Comparison of ENCODE assay signal across 27 mouse cellular contexts in the genomic region with DNA sequence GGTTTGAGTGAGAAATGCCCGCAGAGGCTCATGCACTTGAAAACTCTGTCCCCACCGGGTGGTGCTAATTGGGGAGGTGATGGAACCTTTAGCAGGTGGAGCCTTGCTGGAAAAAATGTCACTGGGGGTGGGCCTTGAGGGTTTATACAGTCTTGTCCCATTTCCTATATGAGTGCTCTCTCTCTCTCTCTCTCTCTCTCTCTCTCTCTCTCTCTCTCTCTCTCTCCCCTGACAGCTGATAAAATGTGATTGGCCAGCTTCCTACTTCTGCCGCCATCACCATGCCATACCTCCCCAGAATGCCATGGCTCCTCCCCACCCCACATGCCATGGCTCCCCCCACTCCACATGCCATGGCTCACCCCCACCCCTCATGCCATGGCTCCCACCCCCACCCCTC. TPM values are rescaled to one million over a fixed set of nuclear protein-coding genes. Genes with fewer than 3 reads are reported as not detected.
DNase-seq lines count a peak whose midpoint lies in the region; ATAC-seq and TF ChIP-seq lines count a peak whose summit lies in the region.
"Had no signal": no experiment of that assay in that cellular context is flagged by ENCODE, and none has a peak within 500 bp of the region (broad histone marks: within the 10 kb centered on the region; RNA-seq: fewer than 3 reads in every experiment).

No protein-coding gene starts in this region.

- TF ChIP-seq EP300 in MEL (IDR thresholded peaks at IDR 0.05; ENCODE audit: low read depth in 1 of 2, low read length in 2 of 2), result no peak

- 74% methylated on average over 3 of the region's 3 CpGs for WGBS in forebrain, embryonic 10.5 days
- WGBS in forebrain, embryonic 11.5 days, result 62% methylated on average over 3 of the region's 3 CpGs

- no peak for ATAC-seq in megakaryocyte, adult 5-6 weeks (ENCODE audit: poor library complexity, severe bottlenecking)
- ATAC-seq in common myeloid progenitor, adult 5-6 weeks (replicated peaks; ENCODE audit: low read depth, poor library complexity, severe bottlenecking), result peak; percentile 16; the same call in 1 of the 2 replicates
- ATAC-seq in forebrain, embryonic 11.5 days (replicated peaks; ENCODE audit: low FRiP score), result no peak
- ATAC-seq: activated CD4-positive, CD25-positive, alpha-beta regulatory T cell, adult 4 months; CD4-positive, CD25-positive, alpha-beta regulatory T cell, adult 4 months; Patski had no signal

- TF ChIP-seq POLR2A in MEL (IDR thresholded peaks at IDR 0.05; ENCODE audit: control insufficient read depth in 1 of 2, insufficient read depth in 1 of 2, low read depth in 1 of 2, low read length in 2 of 2, poor library complexity in 1 of 2), result no peak

- H3K27me3 ChIP-seq in megakaryocyte, embryonic 14.5 days (replicated peaks), result peaks cover 4% of the 10 kb centered on the region
- 0 out of 4 replicates have a peak, but pooled peaks cover 0 to 2% of the 10 kb centered on the region in 2 experiments for H3K27me3 ChIP-seq in MEL (ENCODE audit: control insufficient read depth in 1 of 2, insufficient read depth in 2 of 2, low read length in 2 of 2)
- H3K27me3 ChIP-seq in forebrain, embryonic 10.5 days (ENCODE audit: poor library complexity, severe bottlenecking), result no peaks in the 10 kb centered on the region
- H3K27me3 ChIP-seq in forebrain, embryonic 11.5 days (ENCODE audit: control insufficient read depth, insufficient read depth, low read length), result no peaks in the 10 kb centered on the region
- H3K27me3 ChIP-seq: Patski had no signal

- H3K36me3 ChIP-seq in megakaryocyte, embryonic 14.5 days (replicated peaks; ENCODE audit: low read length), result no peaks in the 10 kb centered on the region
- no peaks in the 10 kb centered on the region for H3K36me3 ChIP-seq in MEL (ENCODE audit: control insufficient read depth in 1 of 2, insufficient read depth in 2 of 2, low read length in 2 of 2)
- no peaks in the 10 kb centered on the region for H3K36me3 ChIP-seq in forebrain, embryonic 10.5 days (replicated peaks)
- H3K36me3 ChIP-seq in forebrain, embryonic 11.5 days (ENCODE audit: control insufficient read depth, insufficient read depth, low read length), result no peaks in the 10 kb centered on the region
- H3K36me3 ChIP-seq: G1E had no signal

- DNase-seq in MEL (ENCODE audit: low read depth, low spot score), result no peak
- no peak for DNase-seq in forebrain, embryonic 10.5 days (ENCODE audit: extremely low spot score, low spot score)
- DNase-seq in forebrain, embryonic 11.5 days (ENCODE audit: low spot score), result no peak
- DNase-seq: adrenal gland, adult 2 months; adrenal gland, adult 8-10 months; adrenal gland, postnatal 10 days; adrenal gland, postnatal 14 days; adrenal gland, postnatal 25 days; adrenal gland, postnatal 36 days; B cell, adult 2 months; cerebellum, adult 11 months; cerebellum, adult 11-12 months; cerebellum, adult 18-20 months; cerebellum, adult 2 months had no signal

- H3K79me2 ChIP-seq in MEL (ENCODE audit: control insufficient read depth, insufficient read depth, low read length, poor library complexity), result no peaks in the 10 kb centered on the region

- no peak overlapping the region for H3K4me2 ChIP-seq in forebrain, embryonic 11.5 days (ENCODE audit: low read depth, low read length, severe bottlenecking)

- peaks cover 17% of the 10 kb centered on the region for H3K4me1 ChIP-seq in megakaryocyte, embryonic 14.5 days
- no peaks in the 10 kb centered on the region for H3K4me1 ChIP-seq in MEL (ENCODE audit: control insufficient read depth in 1 of 2, insufficient read depth in 2 of 2, low read length in 2 of 2)
- no peaks in the 10 kb centered on the region for H3K4me1 ChIP-seq in forebrain, embryonic 10.5 days
- no peaks in the 10 kb centered on the region for H3K4me1 ChIP-seq in forebrain, embryonic 11.5 days (replicated peaks; ENCODE audit: control insufficient read depth, insufficient read depth, low read length)

- H3K9ac ChIP-seq in MEL (ENCODE audit: control insufficient read depth, low read depth, low read length, poor library complexity, severe bottlenecking), result no peak overlapping the region
- no peak overlapping the region for H3K9ac ChIP-seq in forebrain, embryonic 11.5 days (ENCODE audit: low read length)

- no peak for TF ChIP-seq CTCF in MEL (IDR thresholded peaks at IDR 0.05 in 2 of 3, conservative IDR thresholded peaks at IDR 0.05 in 1 of 3; ENCODE audit: control insufficient read depth in 1 of 3, insufficient read depth in 1 of 3, low read depth in 2 of 3, low read length in 3 of 3, poor library complexity in 1 of 3, severe bottlenecking in 1 of 3)

- TF ChIP-seq RAD21 in MEL (IDR thresholded peaks at IDR 0.05; ENCODE audit: low read depth, low read length), result no peak

- no peak overlapping the region for H3K27ac ChIP-seq in MEL (ENCODE audit: control insufficient read depth, low read depth, low read length)
- H3K27ac ChIP-seq in forebrain, embryonic 10.5 days, result no peak overlapping the region
- no peak overlapping the region for H3K27ac ChIP-seq in forebrain, embryonic 11.5 days (ENCODE audit: low read depth, low read length)

- H3K9me3 ChIP-seq in megakaryocyte, embryonic 14.5 days, result peaks cover 8% of the 10 kb centered on the region
- H3K9me3 ChIP-seq in MEL (replicated peaks; ENCODE audit: insufficient read depth, low read length), result no peaks in the 10 kb centered on the region
- no peaks in the 10 kb centered on the region for H3K9me3 ChIP-seq in forebrain, embryonic 10.5 days
- no peaks in the 10 kb centered on the region for H3K9me3 ChIP-seq in forebrain, embryonic 11.5 days (ENCODE audit: control insufficient read depth, low read length)
- H3K9me3 ChIP-seq: G1E had no signal

- peak overlapping the region; percentile 75 for H3K4me3 ChIP-seq in megakaryocyte, embryonic 14.5 days (replicated peaks)
- H3K4me3 ChIP-seq in MEL (ENCODE audit: control insufficient read depth in 1 of 2, insufficient read depth in 1 of 2, low read depth in 2 of 2, low read length in 2 of 2), result no peak overlapping the region
- no peak overlapping the region for H3K4me3 ChIP-seq in forebrain, embryonic 10.5 days
- H3K4me3 ChIP-seq in forebrain, embryonic 11.5 days (ENCODE audit: low read depth, low read length), result no peak overlapping the region

RNA-seq across cellular contexts. Expression of a gene that starts 8.5 kb away (rescaled TPM):
- polyA plus RNA-seq in megakaryocyte, embryonic 14.5 days (2012; ENCODE audit: insufficient read depth, low replicate concordance), result 25.4 and 41.5 TPM in 2 replicates
- 98.2 and 102 TPM in 2 replicates for total RNA-seq in megakaryocyte, adult 5-6 weeks (2015)
- total RNA-seq in megakaryocyte, adult 5-6 weeks (2017), result 65.2 and 77.0 TPM in 2 replicates
- total RNA-seq in MEL (2012; rRNA removed), result 85.8 and 96.9 TPM in 2 replicates
- 100 to 1,000 TPM; 187 to 306 TPM for polyA plus RNA-seq in MEL (2012; ENCODE audit: insufficient read depth in 1 of 2, insufficient read length in 2 of 2, low read depth in 1 of 2, low replicate concordance in 2 of 2, missing spikeins in 1 of 2)
- total RNA-seq in common myeloid progenitor, adult 5-6 weeks (2017), result 57.1 and 89.3 TPM in 2 replicates
- 120 and 121 TPM in 2 replicates for polyA plus RNA-seq in forebrain, embryonic 10.5 days (2016; fragmentation: Nextera tagmentation; extraction: Ambion mirVana)
- polyA plus RNA-seq in forebrain, embryonic 11.5 days (2014; fragmentation: Nextera tagmentation; extraction: Ambion mirVana), result 145 and 150 TPM in 2 replicates

RNA-seq across cellular contexts. Expression of a gene that starts 8.7 kb away (rescaled TPM):
- polyA plus RNA-seq in megakaryocyte, embryonic 14.5 days (2012; ENCODE audit: insufficient read depth, low replicate concordance), result not detected in 2 replicates
- total RNA-seq in megakaryocyte, adult 5-6 weeks (2015), result not detected in 2 replicates
- total RNA-seq in megakaryocyte, adult 5-6 weeks (2017), result not detected in 2 replicates
- 0.35 and 2.5 TPM in 2 replicates for total RNA-seq in MEL (2012; rRNA removed)
- 1 to 10 TPM in 1 of 2 experiments, not detected in 1; 2.2 TPM for polyA plus RNA-seq in MEL (2012; ENCODE audit: insufficient read depth in 1 of 2, insufficient read length in 2 of 2, low read depth in 1 of 2, low replicate concordance in 2 of 2, missing spikeins in 1 of 2)
- total RNA-seq in common myeloid progenitor, adult 5-6 weeks (2017), result not detected in 2 replicates
- polyA plus RNA-seq in forebrain, embryonic 10.5 days (2016; fragmentation: Nextera tagmentation; extraction: Ambion mirVana), result not detected in 2 replicates
- not detected in 2 replicates for polyA plus RNA-seq in forebrain, embryonic 11.5 days (2014; fragmentation: Nextera tagmentation; extraction: Ambion mirVana)
- total RNA-seq: adrenal gland, adult 18-20 months; adrenal gland, adult 2 months; adrenal gland, adult 8-10 months; adrenal gland, postnatal 10 days; adrenal gland, postnatal 14 days; adrenal gland, postnatal 25 days; adrenal gland, postnatal 36 days; adrenal gland, postnatal 4 days; CH12.LX; G1E had no signal
- polyA plus RNA-seq: activated CD4-positive, CD25-positive, alpha-beta regulatory T cell, adult 4 months; adrenal gland, adult 2 months; brain, embryonic 14.5 days; C2C12; CD4-positive, CD25-positive, alpha-beta regulatory T cell, adult 4 months; cerebellum, adult 2 months; G1E had no signal

RNA-seq across cellular contexts. Expression of a gene that starts 32.3 kb away (rescaled TPM):
- not detected in 2 replicates for polyA plus RNA-seq in megakaryocyte, embryonic 14.5 days (2012; ENCODE audit: insufficient read depth, low replicate concordance)
- total RNA-seq in megakaryocyte, adult 5-6 weeks (2015), result not detected in 2 replicates
- not detected in 2 replicates for total RNA-seq in megakaryocyte, adult 5-6 weeks (2017)
- not detected in 2 replicates for total RNA-seq in MEL (2012; rRNA removed)
- not detected for polyA plus RNA-seq in MEL (2012; ENCODE audit: insufficient read depth in 1 of 2, insufficient read length in 2 of 2, low read depth in 1 of 2, low replicate concordance in 2 of 2, missing spikeins in 1 of 2)
- not detected in 2 replicates for total RNA-seq in common myeloid progenitor, adult 5-6 weeks (2017)
- polyA plus RNA-seq in forebrain, embryonic 10.5 days (2016; fragmentation: Nextera tagmentation; extraction: Ambion mirVana), result not detected in 2 replicates
- not detected in 2 replicates for polyA plus RNA-seq in forebrain, embryonic 11.5 days (2014; fragmentation: Nextera tagmentation; extraction: Ambion mirVana)
- total RNA-seq: adrenal gland, adult 18-20 months; adrenal gland, adult 2 months; adrenal gland, adult 8-10 months; adrenal gland, postnatal 10 days; adrenal gland, postnatal 14 days; adrenal gland, postnatal 25 days; adrenal gland, postnatal 36 days; adrenal gland, postnatal 4 days; CH12.LX; ES-E14; G1E had no signal
- polyA plus RNA-seq: activated CD4-positive, CD25-positive, alpha-beta regulatory T cell, adult 4 months; adrenal gland, adult 2 months; brain, embryonic 14.5 days; C2C12; CD4-positive, CD25-positive, alpha-beta regulatory T cell, adult 4 months; cerebellum, adult 2 months; G1E; Patski had no signal

RNA-seq across cellular contexts. Expression of a gene that starts 38.9 kb away (rescaled TPM):
- 1,949 and 2,538 TPM in 2 replicates for polyA plus RNA-seq in megakaryocyte, embryonic 14.5 days (2012; ENCODE audit: insufficient read depth, low replicate concordance)
- total RNA-seq in megakaryocyte, adult 5-6 weeks (2015), result 361 and 425 TPM in 2 replicates
- total RNA-seq in megakaryocyte, adult 5-6 weeks (2017), result 297 and 318 TPM in 2 replicates
- 432 and 582 TPM in 2 replicates for total RNA-seq in MEL (2012; rRNA removed)
- polyA plus RNA-seq in MEL (2012; ENCODE audit: insufficient read depth in 1 of 2, insufficient read length in 2 of 2, low read depth in 1 of 2, low replicate concordance in 2 of 2, missing spikeins in 1 of 2), result 100 to 1,000 TPM; 143 to 708 TPM
- total RNA-seq in common myeloid progenitor, adult 5-6 weeks (2017), result 144 and 160 TPM in 2 replicates
- polyA plus RNA-seq in forebrain, embryonic 10.5 days (2016; fragmentation: Nextera tagmentation; extraction: Ambion mirVana), result 82.9 and 83.4 TPM in 2 replicates
- polyA plus RNA-seq in forebrain, embryonic 11.5 days (2014; fragmentation: Nextera tagmentation; extraction: Ambion mirVana), result 51.2 and 62.8 TPM in 2 replicates

RNA-seq across cellular contexts. Expression of a gene that starts 42.5 kb away (rescaled TPM):
- 1.6 TPM in 1 of 2 replicates, not detected in the other for polyA plus RNA-seq in megakaryocyte, embryonic 14.5 days (2012; ENCODE audit: insufficient read depth, low replicate concordance)
- not detected in 2 replicates for total RNA-seq in megakaryocyte, adult 5-6 weeks (2015)
- total RNA-seq in megakaryocyte, adult 5-6 weeks (2017), result not detected in 2 replicates
- not detected in 2 replicates for total RNA-seq in MEL (2012; rRNA removed)
- not detected for polyA plus RNA-seq in MEL (2012; ENCODE audit: insufficient read depth in 1 of 2, insufficient read length in 2 of 2, low read depth in 1 of 2, low replicate concordance in 2 of 2, missing spikeins in 1 of 2)
- not detected in 2 replicates for total RNA-seq in common myeloid progenitor, adult 5-6 weeks (2017)
- not detected in 2 replicates for polyA plus RNA-seq in forebrain, embryonic 10.5 days (2016; fragmentation: Nextera tagmentation; extraction: Ambion mirVana)
- polyA plus RNA-seq in forebrain, embryonic 11.5 days (2014; fragmentation: Nextera tagmentation; extraction: Ambion mirVana), result not detected in 2 replicates
- total RNA-seq: adrenal gland, adult 18-20 months; adrenal gland, adult 2 months; adrenal gland, adult 8-10 months; adrenal gland, postnatal 10 days; adrenal gland, postnatal 14 days; adrenal gland, postnatal 25 days; adrenal gland, postnatal 36 days; adrenal gland, postnatal 4 days; CH12.LX; ES-E14; G1E had no signal
- polyA plus RNA-seq: activated CD4-positive, CD25-positive, alpha-beta regulatory T cell, adult 4 months; adrenal gland, adult 2 months; brain, embryonic 14.5 days; C2C12; CD4-positive, CD25-positive, alpha-beta regulatory T cell, adult 4 months; cerebellum, adult 2 months; G1E; Patski had no signal
